Mouse (Mus musculus) midbrain, embryonic 13.5 days (tissue): ENCODE results near the gene Elovl1. TPM values are rescaled to one million over a fixed set of nuclear protein-coding genes. Genes with fewer than 3 reads are reported as not detected.

Source experiments
- ATAC-seq: fragments of 200-750 bp; cut with Nextera tagmentation; 2 replicates; pipeline ENCODE4 v1.8.0; 2017; ENCODE audit warnings: mild to moderate bottlenecking, moderate TSS enrichment, moderate library complexity
- H3K27ac ChIP-seq: fragments of 300-500 bp; sonication (generic); 2 replicates; pipeline ENCODE4 v1.5.1; 2015; ENCODE audit warnings: inconsistent platforms, mild to moderate bottlenecking, moderate library complexity
- H3K27me3 ChIP-seq: fragments of 300-500 bp; sonication (generic); 2 replicates; pipeline ENCODE4 v1.6.1; 2015; ENCODE audit warnings: mild to moderate bottlenecking, inconsistent platforms
- H3K36me3 ChIP-seq: fragments of 300-500 bp; sonication (generic); 2 replicates; pipeline ENCODE4 v1.6.1; 2015; ENCODE audit warnings: mild to moderate bottlenecking, inconsistent platforms
- H3K4me1 ChIP-seq: fragments of 300-500 bp; sonication (generic); replicated peaks from 2 replicates; pipeline ENCODE4 v1.6.1; 2015; ENCODE audit warnings: inconsistent platforms
- H3K4me2 ChIP-seq: fragments of 300-500 bp; sonication (generic); replicated peaks from 2 replicates; pipeline ENCODE4 v1.6.1; 2015; ENCODE audit warnings: moderate library complexity, mild to moderate bottlenecking, inconsistent platforms
- H3K4me3 ChIP-seq: fragments of 300-500 bp; sonication (generic); replicated peaks from 2 replicates; pipeline ENCODE4 v1.5.1; 2015; ENCODE audit warnings: mild to moderate bottlenecking, inconsistent platforms
- H3K9ac ChIP-seq: fragments of 300-500 bp; sonication (generic); replicated peaks from 2 replicates; pipeline ENCODE4 v1.6.1; 2015; ENCODE audit warnings: mild to moderate bottlenecking, inconsistent platforms
- H3K9me3 ChIP-seq: fragments of 300-500 bp; sonication (generic); 2 replicates; pipeline ENCODE4 v1.6.1; 2016; ENCODE audit warnings: mild to moderate bottlenecking, inconsistent platforms
- WGBS: fragments of 180-500 bp; shearing (Covaris S2); methylation state at CpG from one replicate; pipeline ENCODE4 v1.1.7; 2015; 5-methylcytosine and 5-hydroxymethylcytosine counted together
- polyA plus RNA-seq: library from polyadenylated mRNA; unstranded; fragments of >200 nt; fragmentation: Nextera tagmentation; extraction: Ambion mirVana; gene quantifications from 2 replicates; pipeline ENCODE4 v1.2.1, GENCODE M21; 2015

Gene Elovl1
- polyA plus RNA-seq, 1 experiment from 2014 or later = 25.8 TPM

DNA sequence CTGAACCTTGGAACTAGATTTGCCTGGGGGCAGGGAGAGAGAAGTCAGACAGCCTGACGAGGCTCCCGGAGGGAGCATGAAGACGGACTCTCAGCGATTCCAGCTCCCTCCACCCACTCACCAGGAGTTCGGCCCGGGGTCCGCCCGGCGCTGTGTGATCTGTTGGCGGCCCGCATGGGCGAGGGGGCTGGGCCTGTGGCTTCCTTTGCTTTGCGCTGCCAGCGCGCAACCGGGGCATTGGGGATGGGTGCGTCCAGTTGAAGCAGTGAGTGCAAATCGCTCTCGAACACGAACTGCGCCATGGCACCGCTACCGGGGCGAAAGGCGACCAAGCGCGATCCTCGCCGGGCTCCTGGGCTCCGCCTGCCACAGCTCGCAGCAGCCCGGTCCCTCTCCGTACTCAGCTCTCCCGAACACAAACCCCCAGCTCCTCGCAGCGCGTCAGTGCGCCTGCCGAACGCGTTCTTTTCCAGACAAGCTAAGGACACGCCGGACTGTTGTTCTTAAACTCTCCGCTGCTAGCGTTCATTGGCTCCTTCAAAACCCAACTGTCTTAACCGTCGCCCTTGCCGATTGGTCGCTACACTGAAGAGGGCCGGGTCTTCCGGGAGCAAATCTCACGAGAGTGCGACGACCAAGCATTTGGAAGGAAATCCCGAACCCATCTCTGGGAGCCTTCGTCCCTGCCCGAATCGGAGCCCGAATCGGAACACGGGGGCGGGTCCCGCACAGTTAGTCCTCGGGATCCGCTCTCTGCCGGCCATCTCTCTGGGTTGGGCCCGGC lies 9.1 kb downstream of the Elovl1 start, which contains the start of gene Cdc20:
Gene Cdc20 (minus strand): TSS at position 533 of the 784 bp plus-strand sequence.
- peak; percentile 96 for ATAC-seq

GRCm38 (mm10) chr4:118437829-118438253 lies 9.9 kb downstream of the Elovl1 start:
- peak overlapping the region; percentile 95 for H3K4me2 ChIP-seq
- peaks cover 36% of the 10 kb centered on the region for H3K4me1 ChIP-seq
- peaks cover 17% of the 10 kb centered on the region for H3K36me3 ChIP-seq
- H3K9me3 ChIP-seq = no peaks in the 10 kb centered on the region
- peak overlapping the region; percentile 75 for H3K9ac ChIP-seq
- 8% methylated on average over 12 of the region's 12 CpGs for WGBS
- H3K27me3 ChIP-seq = no peaks in the 10 kb centered on the region
- peak; percentile 15; the same call in 1 of the 2 replicates for ATAC-seq
- H3K4me3 ChIP-seq = peak overlapping the region; percentile 59
- H3K27ac ChIP-seq = peak overlapping the region; percentile 87

More for the DNA sequence above, 9.1 kb downstream of the Elovl1 start, which contains the start of gene Cdc20:
- H3K4me3 ChIP-seq = peak within 1 kb of the TSS; percentile 59
- peaks cover 25% of the 10 kb centered on the region for H3K36me3 ChIP-seq
- no peaks in the 10 kb centered on the region for H3K9me3 ChIP-seq
- peaks cover 36% of the 10 kb centered on the region for H3K4me1 ChIP-seq
- H3K27me3 ChIP-seq = no peaks in the 10 kb centered on the region
- H3K27ac ChIP-seq = peak within 1 kb of the TSS; percentile 87
- peak within 1 kb of the TSS; percentile 95 for H3K4me2 ChIP-seq
- H3K9ac ChIP-seq = peak within 1 kb of the TSS; percentile 75
- WGBS = under 1% methylated on average over 67 of the region's 67 CpGs

DNA sequence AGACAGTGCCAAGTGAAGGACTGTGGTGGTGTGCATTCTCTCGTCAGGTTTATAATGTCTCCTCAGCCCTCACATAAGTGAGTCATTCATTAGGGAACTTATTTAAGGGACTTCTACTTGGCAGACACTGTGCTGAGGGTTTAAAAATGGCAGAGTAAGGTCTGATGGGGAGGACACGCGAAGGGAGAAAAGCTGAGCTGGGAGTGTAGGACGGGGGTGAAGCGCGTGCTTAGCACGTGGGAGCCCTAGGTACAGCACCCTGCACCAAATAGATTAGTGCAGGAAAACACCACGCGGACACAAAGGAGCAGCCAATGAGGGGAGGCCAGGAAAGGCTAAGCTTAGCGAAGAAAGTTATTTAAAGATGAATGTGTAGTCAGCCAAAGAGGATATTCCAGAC lies 17.2 kb downstream of the Elovl1 start:
- H3K4me1 ChIP-seq = peaks cover 17% of the 10 kb centered on the region
- WGBS = 83% methylated on average over 10 of the region's 10 CpGs
- no peak overlapping the region for H3K4me3 ChIP-seq
- no peaks in the 10 kb centered on the region for H3K36me3 ChIP-seq
- H3K4me2 ChIP-seq = no peak overlapping the region
- no peak for ATAC-seq
- H3K9me3 ChIP-seq = no peaks in the 10 kb centered on the region
- H3K27ac ChIP-seq = no peak overlapping the region
- no peak overlapping the region for H3K9ac ChIP-seq
- H3K27me3 ChIP-seq = no peaks in the 10 kb centered on the region; the same call in 1 of the 2 replicates

GRCm38 (mm10) chr4:118445781-118446414 lies 18.0 kb downstream of the Elovl1 start:
- no peaks in the 10 kb centered on the region for H3K36me3 ChIP-seq
- peak overlapping the region; percentile 63 for H3K9ac ChIP-seq
- no peak overlapping the region for H3K27ac ChIP-seq
- peak; percentile 86 for ATAC-seq
- H3K4me1 ChIP-seq = peaks cover 17% of the 10 kb centered on the region
- H3K27me3 ChIP-seq = peaks cover 8% of the 10 kb centered on the region
- H3K4me2 ChIP-seq = peak overlapping the region; percentile 72
- H3K9me3 ChIP-seq = no peaks in the 10 kb centered on the region
- WGBS = 19% methylated on average over 18 of the region's 18 CpGs
- peak overlapping the region; percentile 42 for H3K4me3 ChIP-seq

DNA sequence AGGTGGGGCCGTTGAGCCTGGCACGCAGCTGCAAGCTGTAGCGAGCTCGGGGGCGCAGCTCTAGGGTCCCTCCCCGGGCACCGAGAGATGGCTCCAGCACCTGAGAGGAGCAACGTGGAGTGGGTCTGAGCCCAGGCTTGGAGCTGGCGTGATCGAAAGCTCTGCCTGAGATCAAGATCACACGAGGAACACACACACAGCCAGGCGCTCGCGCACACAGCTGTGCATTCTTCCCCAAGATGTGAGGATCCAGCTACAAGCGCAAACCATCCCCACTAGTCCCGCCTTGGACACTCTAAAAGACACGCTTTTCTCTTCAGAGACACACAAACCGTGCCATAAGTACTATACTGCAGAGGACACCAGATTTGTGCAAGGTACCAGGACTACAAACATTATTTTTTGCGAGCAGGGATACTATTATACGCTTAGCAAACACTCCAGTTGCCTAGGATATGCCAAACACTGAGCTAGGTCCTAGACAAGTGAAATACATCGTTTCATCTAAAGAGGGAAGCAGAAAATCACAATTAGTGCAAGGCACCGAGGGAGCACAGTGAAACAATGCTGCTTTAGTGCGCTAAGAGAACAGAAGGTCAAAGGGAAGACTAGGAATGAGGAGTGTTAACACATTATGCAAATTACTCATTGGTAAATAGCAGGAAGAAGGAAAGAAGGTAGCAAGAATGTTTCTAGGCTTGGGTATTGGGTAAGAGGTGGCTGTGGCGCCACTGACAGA lies 18.7 kb downstream of the Elovl1 start:
- ATAC-seq = peak; percentile 62; the same call in 1 of the 2 replicates
- 18% methylated on average over 24 of the region's 24 CpGs for WGBS
- H3K4me1 ChIP-seq = peaks cover 17% of the 10 kb centered on the region
- no peak overlapping the region for H3K27ac ChIP-seq
- H3K9me3 ChIP-seq = no peaks in the 10 kb centered on the region
- peak overlapping the region; percentile 42 for H3K4me3 ChIP-seq
- no peaks in the 10 kb centered on the region for H3K36me3 ChIP-seq
- H3K9ac ChIP-seq = peak overlapping the region; percentile 63
- peak overlapping the region; percentile 72 for H3K4me2 ChIP-seq
- peaks cover 9% of the 10 kb centered on the region for H3K27me3 ChIP-seq

GRCm38 (mm10) chr4:118457345-118457975 lies 29.6 kb downstream of the Elovl1 start, which contains the start of gene Mpl:
TSS of gene Mpl (minus strand) at chr4:118457513.
- no peaks in the 10 kb centered on the region for H3K27me3 ChIP-seq
- no peak within 1 kb of the TSS for H3K4me2 ChIP-seq
- H3K9me3 ChIP-seq = no peaks in the 10 kb centered on the region
- H3K4me3 ChIP-seq = no peak within 1 kb of the TSS
- H3K9ac ChIP-seq = no peak within 1 kb of the TSS
- WGBS = 68% methylated on average over 9 of the region's 9 CpGs
- H3K36me3 ChIP-seq = no peaks in the 10 kb centered on the region
- H3K4me1 ChIP-seq = no peaks in the 10 kb centered on the region
- H3K27ac ChIP-seq = no peak within 1 kb of the TSS
- no peak for ATAC-seq

GRCm38 (mm10) chr4:118464956-118465355 lies 37.1 kb downstream of the Elovl1 start:
- WGBS = 95% methylated on average over 3 of the region's 3 CpGs
- H3K9ac ChIP-seq = no peak overlapping the region
- H3K4me3 ChIP-seq = no peak overlapping the region
- no peaks in the 10 kb centered on the region for H3K36me3 ChIP-seq
- ATAC-seq = no peak
- H3K4me2 ChIP-seq = no peak overlapping the region
- no peaks in the 10 kb centered on the region for H3K27me3 ChIP-seq
- no peaks in the 10 kb centered on the region for H3K9me3 ChIP-seq
- no peaks in the 10 kb centered on the region for H3K4me1 ChIP-seq
- no peak overlapping the region for H3K27ac ChIP-seq

GRCm38 (mm10) chr4:118465697-118466163 lies 37.8 kb downstream of the Elovl1 start:
- no peaks in the 10 kb centered on the region for H3K36me3 ChIP-seq
- no peaks in the 10 kb centered on the region for H3K4me1 ChIP-seq
- no peak overlapping the region for H3K27ac ChIP-seq
- ATAC-seq = no peak
- no peaks in the 10 kb centered on the region for H3K9me3 ChIP-seq
- H3K27me3 ChIP-seq = no peaks in the 10 kb centered on the region
- WGBS = 66% methylated on average over 11 of the region's 11 CpGs
- H3K9ac ChIP-seq = no peak overlapping the region
- H3K4me3 ChIP-seq = no peak overlapping the region
- no peak overlapping the region for H3K4me2 ChIP-seq

GRCm38 (mm10) chr4:118471281-118471680 lies 43.4 kb downstream of the Elovl1 start:
- Histone ChIP-seq H3K9me3 (no peaks in the 10 kb centered on the region), H3K27me3 (no peaks in the 10 kb centered on the region), H3K4me1 (no peaks in the 10 kb centered on the region), H3K4me3 (no peak overlapping the region), H3K4me2 (no peak overlapping the region), H3K9ac (no peak overlapping the region), H3K27ac (no peak overlapping the region), H3K36me3 (no peaks in the 10 kb centered on the region)
- no peak for ATAC-seq
- WGBS = 90% methylated on average over 6 of the region's 6 CpGs

DNA sequence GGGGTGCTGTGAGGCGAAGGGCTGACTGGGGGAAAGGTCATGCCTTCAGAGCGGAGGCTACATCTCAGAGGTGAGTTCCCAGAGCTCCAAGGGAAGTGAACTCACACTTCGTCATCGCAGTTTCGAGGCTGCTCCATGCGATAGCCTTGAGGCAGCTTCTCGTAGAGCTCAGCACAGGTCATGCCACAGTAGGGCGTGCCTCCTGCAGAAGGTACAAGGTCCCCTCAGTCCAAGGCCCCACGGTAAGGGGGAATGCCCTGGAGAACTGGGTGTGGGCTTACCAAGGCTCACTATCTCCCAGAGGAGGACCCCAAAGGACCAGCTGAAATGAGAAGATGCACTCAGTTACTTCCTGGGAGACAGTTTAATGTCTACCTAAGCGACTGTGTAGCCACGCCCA lies 44.8 kb downstream of the Elovl1 start:
- Histone ChIP-seq H3K4me1 (peaks cover 4% of the 10 kb centered on the region; the same call in 1 of the 2 replicates), H3K4me3 (no peak overlapping the region), H3K27me3 (no peaks in the 10 kb centered on the region), H3K4me2 (no peak overlapping the region), H3K36me3 (no peaks in the 10 kb centered on the region), H3K9ac (no peak overlapping the region), H3K9me3 (no peaks in the 10 kb centered on the region), H3K27ac (no peak overlapping the region)
- ATAC-seq = no peak
- WGBS = 93% methylated on average over 11 of the region's 11 CpGs

DNA sequence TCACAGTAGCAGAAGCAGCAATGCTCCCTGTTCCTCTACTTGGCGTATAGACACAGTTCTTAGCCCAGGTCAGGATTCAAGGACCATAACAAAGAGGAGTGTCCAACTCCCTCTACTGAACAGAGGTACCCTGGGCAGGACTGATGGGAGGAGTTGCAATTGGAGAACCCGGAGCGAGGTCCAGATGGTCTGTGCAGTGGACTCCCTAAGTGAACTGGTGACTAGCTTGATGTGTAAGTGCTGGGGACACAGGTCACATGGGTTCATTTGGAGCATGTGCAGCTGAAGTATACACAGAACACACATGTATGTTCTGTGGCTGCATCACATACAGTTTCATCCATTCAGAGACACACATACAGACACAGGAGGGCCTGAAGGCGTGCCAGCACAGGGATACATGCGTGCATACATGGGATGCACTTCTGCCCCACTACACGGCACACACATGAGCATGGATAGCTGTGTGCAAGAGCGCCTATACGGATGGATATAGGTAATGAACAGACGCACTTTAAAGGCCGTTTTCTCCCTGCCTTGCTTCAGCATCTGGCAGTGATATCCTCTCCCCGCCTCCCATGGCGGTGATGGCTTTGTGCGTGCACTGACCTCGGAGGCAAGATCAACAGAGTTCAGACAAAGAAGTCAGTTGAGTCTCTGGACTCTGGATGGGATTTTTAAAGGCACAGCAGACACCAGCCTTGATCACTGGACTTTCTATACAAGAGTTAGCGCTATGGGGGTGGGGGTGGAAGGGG lies 49.1 kb downstream of the Elovl1 start:
- H3K4me3 ChIP-seq = no peak overlapping the region
- no peak overlapping the region for H3K9ac ChIP-seq
- no peak for ATAC-seq

More for the DNA sequence above, 49.1 kb downstream of the Elovl1 start:
- H3K4me1 ChIP-seq = peaks cover 4% of the 10 kb centered on the region; the same call in 1 of the 2 replicates
- H3K27me3 ChIP-seq = no peaks in the 10 kb centered on the region
- WGBS = 44% methylated on average over 15 of the region's 15 CpGs
- no peaks in the 10 kb centered on the region for H3K9me3 ChIP-seq
- no peak overlapping the region for H3K27ac ChIP-seq
- no peaks in the 10 kb centered on the region for H3K36me3 ChIP-seq
- H3K4me2 ChIP-seq = no peak overlapping the region
